In genomic region chr14:21706759-21707571, GRCm38 (mm10) we compare ENCODE assay signal across 9 mouse cellular contexts. TPM values are rescaled to one million over a fixed set of nuclear protein-coding genes. Genes with fewer than 3 reads are reported as not detected.
DNase-seq lines count a peak whose midpoint lies in the region; ATAC-seq and TF ChIP-seq lines count a peak whose summit lies in the region.
"Had no signal": no experiment of that assay in that cellular context is flagged by ENCODE, and none has a peak within 500 bp of the region (broad histone marks: within the 10 kb centered on the region; RNA-seq: fewer than 3 reads in every experiment).

No protein-coding gene starts in this region.

- H3K9me3 ChIP-seq in hindbrain, embryonic 13.5 days = no peaks in the 10 kb centered on the region
- no peaks in the 10 kb centered on the region for H3K9me3 ChIP-seq in limb, embryonic 14.5 days (ENCODE audit: control insufficient read depth, low read length)
- H3K9me3 ChIP-seq in midbrain, postnatal 0 days (ENCODE audit: low read length) = no peaks in the 10 kb centered on the region

- no peak overlapping the region for H3K9ac ChIP-seq in hindbrain, embryonic 13.5 days
- no peak overlapping the region for H3K9ac ChIP-seq in limb, embryonic 14.5 days (ENCODE audit: low read depth, low read length, severe bottlenecking)
- H3K9ac ChIP-seq in midbrain, postnatal 0 days (replicated peaks; ENCODE audit: low read length, poor library complexity, severe bottlenecking) = no peak overlapping the region

- no peaks in the 10 kb centered on the region for H3K36me3 ChIP-seq in hindbrain, embryonic 13.5 days
- H3K36me3 ChIP-seq in limb, embryonic 14.5 days (ENCODE audit: control insufficient read depth, insufficient read depth, low read length) = no peaks in the 10 kb centered on the region
- no peaks in the 10 kb centered on the region for H3K36me3 ChIP-seq in midbrain, postnatal 0 days (ENCODE audit: insufficient read depth, low read length)

- no peak for TF ChIP-seq POLR2A in limb, embryonic 14.5 days (IDR thresholded peaks at IDR 0.05; ENCODE audit: borderline replicate concordance, extremely low read depth, insufficient read depth, insufficient read length)

- DNase-seq in 3T3-L1 (ENCODE audit: low read depth, low spot score) = peak; percentile 80
- peak; percentile 54 for DNase-seq in adipocyte (ENCODE audit: low spot score)
- peak; percentile 50 to 58 for DNase-seq in frontal cortex, postnatal 36 days (ENCODE audit: low spot score in 2 of 2)
- DNase-seq in limb, embryonic 14.5 days (ENCODE audit: low spot score) = peak; percentile 90
- DNase-seq in midbrain, postnatal 0 days (ENCODE audit: low spot score) = peak; percentile 75
- no peak for DNase-seq in cerebellum, adult 11 months
- DNase-seq in kidney, postnatal 36 days = no peak

- peak overlapping the region; percentile 66 for H3K27ac ChIP-seq in hindbrain, embryonic 13.5 days
- H3K27ac ChIP-seq in limb, embryonic 14.5 days (replicated peaks; ENCODE audit: low read depth, low read length) = peak overlapping the region; percentile 88
- H3K27ac ChIP-seq in midbrain, postnatal 0 days (ENCODE audit: low read depth, low read length) = peak overlapping the region; percentile 59

- H3K4me2 ChIP-seq in hindbrain, embryonic 13.5 days = no peak overlapping the region
- no peak overlapping the region for H3K4me2 ChIP-seq in limb, embryonic 14.5 days (replicated peaks; ENCODE audit: low read depth, low read length, severe bottlenecking)
- no peak overlapping the region for H3K4me2 ChIP-seq in midbrain, postnatal 0 days (ENCODE audit: low read depth, low read length, poor library complexity, severe bottlenecking)

- 0 out of 2 replicates have a peak, but pooled peaks have one; percentile 24 for ATAC-seq in hindbrain, embryonic 13.5 days (ENCODE audit: low FRiP score)
- peak; percentile 86 for ATAC-seq in limb, embryonic 14.5 days (ENCODE audit: low FRiP score, low read depth)
- ATAC-seq in midbrain, postnatal 0 days (ENCODE audit: low FRiP score) = peak; percentile 79

- no peak for TF ChIP-seq CTCF in midbrain, postnatal 0 days (IDR thresholded peaks at IDR 0.05)

- H3K4me1 ChIP-seq in hindbrain, embryonic 13.5 days (replicated peaks) = peaks cover 12% of the 10 kb centered on the region
- peaks cover 30% of the 10 kb centered on the region for H3K4me1 ChIP-seq in limb, embryonic 14.5 days (ENCODE audit: control insufficient read depth, insufficient read depth, low read length)
- peaks cover 4% of the 10 kb centered on the region for H3K4me1 ChIP-seq in midbrain, postnatal 0 days (ENCODE audit: insufficient read depth, low read length)

- H3K27me3 ChIP-seq in hindbrain, embryonic 13.5 days = no peaks in the 10 kb centered on the region
- H3K27me3 ChIP-seq in limb, embryonic 14.5 days (ENCODE audit: control insufficient read depth, insufficient read depth, low read length) = no peaks in the 10 kb centered on the region
- H3K27me3 ChIP-seq in midbrain, postnatal 0 days (ENCODE audit: insufficient read depth, low read length) = no peaks in the 10 kb centered on the region

- WGBS in hindbrain, embryonic 13.5 days = 60% methylated on average over 12 of the region's 12 CpGs
- 22% methylated on average over 12 of the region's 12 CpGs for WGBS in limb, embryonic 14.5 days
- 40% methylated on average over 12 of the region's 12 CpGs for WGBS in midbrain, postnatal 0 days

- no peak overlapping the region for H3K4me3 ChIP-seq in hindbrain, embryonic 13.5 days
- no peak overlapping the region for H3K4me3 ChIP-seq in limb, embryonic 14.5 days (replicated peaks; ENCODE audit: low read length)
- no peak overlapping the region for H3K4me3 ChIP-seq in midbrain, postnatal 0 days (ENCODE audit: low read depth, low read length)

RNA-seq across cellular contexts. Expression of gene Dupd1, which starts 7.4 kb away (rescaled TPM):
- polyA plus RNA-seq in hindbrain, embryonic 13.5 days (2015; fragmentation: Nextera tagmentation; extraction: Ambion mirVana) = 0.14 TPM in 1 of 2 replicates, not detected in the other
- polyA plus RNA-seq in limb, embryonic 14.5 days (2012; rRNA removed) = 0.47 and 0.50 TPM in 2 replicates
- 0.76 and 0.82 TPM in 2 replicates for polyA plus RNA-seq in limb, embryonic 14.5 days (2014; fragmentation: Nextera tagmentation; extraction: Ambion mirVana)
- total RNA-seq in midbrain, postnatal 0 days (2014; rRNA removed) = 1.4 TPM in 1 of 2 replicates, not detected in the other
- polyA plus RNA-seq in midbrain, postnatal 0 days (2015; fragmentation: Nextera tagmentation; extraction: Ambion mirVana) = 0.39 and 0.41 TPM in 2 replicates

RNA-seq across cellular contexts. Expression of gene Samd8, which starts 43.4 kb away (rescaled TPM):
- 18.2 and 18.6 TPM in 2 replicates for polyA plus RNA-seq in hindbrain, embryonic 13.5 days (2015; fragmentation: Nextera tagmentation; extraction: Ambion mirVana)
- 11.4 and 15.1 TPM in 2 replicates for polyA plus RNA-seq in limb, embryonic 14.5 days (2012; rRNA removed)
- 12.1 and 12.3 TPM in 2 replicates for polyA plus RNA-seq in limb, embryonic 14.5 days (2014; fragmentation: Nextera tagmentation; extraction: Ambion mirVana)
- total RNA-seq in midbrain, postnatal 0 days (2014; rRNA removed) = 65.9 and 85.6 TPM in 2 replicates
- 24.9 and 28.6 TPM in 2 replicates for polyA plus RNA-seq in midbrain, postnatal 0 days (2015; fragmentation: Nextera tagmentation; extraction: Ambion mirVana)

RNA-seq across cellular contexts. Expression of gene Dusp13, which starts 44.0 kb away (rescaled TPM):
- not detected in 2 replicates for polyA plus RNA-seq in hindbrain, embryonic 13.5 days (2015; fragmentation: Nextera tagmentation; extraction: Ambion mirVana)
- polyA plus RNA-seq in limb, embryonic 14.5 days (2012; rRNA removed) = 1.5 TPM in 2 replicates
- 0.55 TPM in 1 of 2 replicates, not detected in the other for polyA plus RNA-seq in limb, embryonic 14.5 days (2014; fragmentation: Nextera tagmentation; extraction: Ambion mirVana)
- 0.28 TPM in 1 of 2 replicates, not detected in the other for total RNA-seq in midbrain, postnatal 0 days (2014; rRNA removed)
- not detected in 2 replicates for polyA plus RNA-seq in midbrain, postnatal 0 days (2015; fragmentation: Nextera tagmentation; extraction: Ambion mirVana)
- polyA plus RNA-seq: neural tube, embryonic 11.5 days had no signal

Comparison
In these comparisons a context has a peak if more than half of its experiments do, and no peak if none do; other contexts are left out.
1. DNase-seq: peak in 3T3-L1 (single experiment), adipocyte (single experiment), frontal cortex, postnatal 36 days (2 of 2), limb, embryonic 14.5 days (single experiment) and midbrain, postnatal 0 days (single experiment); none in cerebellum, adult 11 months (single experiment) and kidney, postnatal 36 days (0 of 2).
2. ATAC-seq: peak in every context shown above with its lines; median percentile 86 in limb, embryonic 14.5 days; 79 in midbrain, postnatal 0 days; 24 in hindbrain, embryonic 13.5 days.
3. Peak in every context shown above with its lines, with median percentiles within 50 percentile points of each other: H3K27ac ChIP-seq.